Mouse (Mus musculus) forebrain, embryonic 11.5 days (tissue): Measurements from ENCODE around the gene Tmem136. TPM values are rescaled to one million over a fixed set of nuclear protein-coding genes. Genes with fewer than 3 reads are reported as not detected.

ENCODE experiments used
- ATAC-seq: fragments of 200-750 bp; cut with Nextera tagmentation; replicated peaks from 2 replicates; pipeline ENCODE4 v1.8.0; 2017; ENCODE audit warnings: moderate TSS enrichment; ENCODE audit not compliant: low FRiP score
- DNase-seq: peaks from one replicate; pipeline ENCODE4 v3.0.0-alpha.2; 2017; ENCODE audit warnings: low spot score
- H3K27ac ChIP-seq: fragments of 300-500 bp; sonication (generic); 2 replicates; pipeline ENCODE4 v1.5.1; 2014; ENCODE audit warnings: low read depth, low read length
- H3K27me3 ChIP-seq: fragments of 300-500 bp; sonication (generic); 2 replicates; pipeline ENCODE4 v1.6.1; 2014; ENCODE audit warnings: mild to moderate bottlenecking, low read length, mixed read lengths; ENCODE audit not compliant: control insufficient read depth, insufficient read depth
- H3K36me3 ChIP-seq: fragments of 300-500 bp; sonication (generic); 2 replicates; pipeline ENCODE4 v1.6.1; 2014; ENCODE audit warnings: mild to moderate bottlenecking, low read length, moderate library complexity, mixed read lengths; ENCODE audit not compliant: control insufficient read depth, insufficient read depth
- H3K4me1 ChIP-seq: fragments of 300-500 bp; sonication (generic); replicated peaks from 2 replicates; pipeline ENCODE4 v1.6.1; 2014; ENCODE audit warnings: low read length, mixed read lengths; ENCODE audit not compliant: control insufficient read depth, insufficient read depth
- H3K4me2 ChIP-seq: fragments of 300-500 bp; sonication (generic); 2 replicates; pipeline ENCODE4 v1.6.1; 2014; ENCODE audit warnings: low read depth, mild to moderate bottlenecking, low read length, moderate library complexity, mixed read lengths; ENCODE audit not compliant: severe bottlenecking
- H3K4me3 ChIP-seq: fragments of 300-500 bp; sonication (generic); 2 replicates; pipeline ENCODE4 v1.5.1; 2014; ENCODE audit warnings: low read depth, low read length
- H3K9ac ChIP-seq: fragments of 300-500 bp; sonication (generic); 2 replicates; pipeline ENCODE4 v1.6.1; 2014; ENCODE audit warnings: low read length
- H3K9me3 ChIP-seq: fragments of 300-500 bp; sonication (generic); 2 replicates; pipeline ENCODE4 v1.6.1; 2016; ENCODE audit warnings: low read length, mixed read lengths; ENCODE audit not compliant: control insufficient read depth
- WGBS: fragments of 180-500 bp; shearing (Covaris S2); extraction: QIAGEN DNeasy Blood & Tissue Kit; methylation state at CpG from one replicate; pipeline ENCODE4 v1.1.7; 2014; 5-methylcytosine and 5-hydroxymethylcytosine counted together
- polyA plus RNA-seq: library from polyadenylated mRNA; unstranded; fragments of >200 nt; fragmentation: Nextera tagmentation; extraction: Ambion mirVana; gene quantifications from 2 replicates; pipeline ENCODE4 v1.2.1, GENCODE M21; 2014

The Tmem136 gene
- polyA plus RNA-seq, 1 experiment from 2014 or later: 13.5 TPM

DNA sequence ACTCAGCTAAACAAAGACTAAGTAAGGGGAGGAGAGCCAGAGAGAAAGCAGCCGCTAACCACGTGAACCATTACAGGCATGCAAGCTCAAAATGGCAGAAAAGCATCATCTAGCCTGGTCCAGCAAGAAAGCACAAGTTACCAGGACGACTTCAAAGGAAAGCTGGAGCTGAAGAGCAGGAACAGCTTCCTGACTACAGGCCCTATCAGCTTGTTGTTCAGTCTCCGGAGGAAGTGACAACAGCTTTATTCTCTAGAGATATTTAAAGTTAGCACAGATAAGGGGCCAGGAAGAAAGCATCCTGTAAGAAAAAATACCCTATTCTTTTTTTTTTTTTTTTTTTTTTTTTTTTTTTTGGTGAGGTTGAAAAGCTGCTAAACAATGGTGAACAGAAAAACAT lies 17.4 kb downstream of the Tmem136 start:
- no peak overlapping the region for H3K27ac ChIP-seq
- no peak for DNase-seq
- no peaks in the 10 kb centered on the region for H3K36me3 ChIP-seq
- no peaks in the 10 kb centered on the region for H3K9me3 ChIP-seq
- no peak overlapping the region for H3K4me2 ChIP-seq
- no peak overlapping the region for H3K9ac ChIP-seq
- 74% methylated on average over 4 of the region's 4 CpGs for WGBS
- ATAC-seq: no peak
- no peaks in the 10 kb centered on the region; the same call in 1 of the 2 replicates for H3K4me1 ChIP-seq
- no peak overlapping the region for H3K4me3 ChIP-seq
- H3K27me3 ChIP-seq: no peaks in the 10 kb centered on the region

DNA sequence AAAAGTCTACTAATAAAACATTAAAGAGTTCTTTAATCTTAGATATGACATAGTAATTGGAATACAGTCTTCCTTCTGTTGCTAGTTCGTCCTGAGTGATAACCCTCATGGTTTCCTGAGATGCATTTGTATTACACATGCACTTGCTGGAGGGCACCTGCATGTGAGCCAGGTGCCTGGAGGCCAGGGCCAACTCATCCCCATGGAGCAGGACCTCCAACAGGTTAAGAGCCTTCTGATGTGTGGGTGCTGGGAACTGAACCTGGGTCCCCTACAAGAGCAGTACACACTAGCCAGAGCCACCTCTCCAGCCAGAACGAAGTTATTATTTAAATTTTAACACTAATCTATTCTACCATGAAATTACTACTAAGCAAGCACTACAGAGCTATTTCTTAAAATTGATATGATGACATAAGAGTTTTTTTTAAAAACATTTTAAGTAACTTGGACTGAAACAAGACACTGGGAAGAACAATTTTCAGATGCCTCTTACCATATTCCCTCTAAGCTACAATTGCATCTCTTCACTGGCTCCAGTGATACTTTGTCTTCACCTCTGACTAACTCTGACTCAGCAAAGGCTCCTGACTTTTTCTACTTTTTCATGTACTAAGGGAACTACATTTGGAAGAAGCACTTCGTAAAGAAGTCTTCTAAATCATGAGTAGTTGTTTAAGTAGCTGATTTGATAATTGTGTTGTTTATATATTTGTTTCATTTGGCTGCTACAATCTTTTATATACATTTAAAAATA lies 18.4 kb downstream of the Tmem136 start:
- 86% methylated on average over 3 of the region's 3 CpGs for WGBS
- Histone ChIP-seq H3K9ac (no peak overlapping the region), H3K27me3 (no peaks in the 10 kb centered on the region), H3K4me3 (no peak overlapping the region), H3K4me1 (no peaks in the 10 kb centered on the region; the same call in 1 of the 2 replicates), H3K9me3 (no peaks in the 10 kb centered on the region), H3K4me2 (no peak overlapping the region), H3K36me3 (no peaks in the 10 kb centered on the region), H3K27ac (no peak overlapping the region)
- no peak for DNase-seq
- no peak for ATAC-seq

DNA sequence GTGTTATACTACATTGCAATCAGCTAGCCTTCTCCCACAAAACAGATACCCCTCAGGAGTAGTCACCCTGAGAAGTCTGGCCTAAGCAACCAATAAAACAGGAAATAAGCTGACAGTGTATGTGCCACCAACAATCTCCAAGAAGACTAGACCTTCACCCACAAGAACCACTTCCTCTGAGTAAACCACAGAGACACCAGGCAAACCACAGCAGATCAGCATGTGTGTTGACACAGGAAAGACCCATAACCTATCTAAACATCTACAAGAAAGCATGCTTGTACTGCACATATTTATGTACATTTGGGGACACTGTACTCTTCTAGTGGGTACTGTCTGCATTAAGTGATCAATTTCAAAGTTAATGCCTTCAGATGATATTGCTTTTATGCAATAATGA lies 20.0 kb downstream of the Tmem136 start:
- H3K27ac ChIP-seq: no peak overlapping the region
- H3K4me3 ChIP-seq: no peak overlapping the region
- ATAC-seq (no peak), DNase-seq (no peak)
- no peaks in the 10 kb centered on the region for H3K4me1 ChIP-seq
- no peaks in the 10 kb centered on the region for H3K9me3 ChIP-seq
- H3K4me2 ChIP-seq: no peak overlapping the region
- no peaks in the 10 kb centered on the region for H3K27me3 ChIP-seq
- H3K36me3 ChIP-seq: no peaks in the 10 kb centered on the region
- no peak overlapping the region for H3K9ac ChIP-seq

DNA sequence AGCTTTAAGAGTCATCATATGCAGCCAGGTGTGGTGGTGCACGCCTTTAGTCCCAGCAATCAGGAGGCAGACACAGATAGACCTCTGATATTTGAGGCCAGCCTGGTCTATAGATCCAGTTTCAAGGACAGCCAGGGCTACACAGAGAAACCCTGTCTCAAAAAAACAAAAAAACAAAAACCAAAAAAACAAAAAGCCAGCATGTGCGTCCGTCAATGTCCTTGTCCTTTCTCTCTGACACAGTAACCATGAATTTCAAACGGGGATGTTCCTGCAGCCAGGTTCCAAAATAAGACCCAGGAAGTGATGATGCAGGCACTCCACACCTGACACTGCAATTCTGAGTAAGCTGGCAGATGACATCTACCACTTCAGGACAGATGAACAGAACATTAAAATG lies 21.5 kb downstream of the Tmem136 start:
- H3K27me3 ChIP-seq: no peaks in the 10 kb centered on the region
- no peak overlapping the region for H3K27ac ChIP-seq
- no peak overlapping the region for H3K4me2 ChIP-seq
- H3K4me1 ChIP-seq: no peaks in the 10 kb centered on the region
- no peak overlapping the region for H3K4me3 ChIP-seq
- H3K9ac ChIP-seq: no peak overlapping the region
- no peaks in the 10 kb centered on the region for H3K9me3 ChIP-seq
- ATAC-seq (no peak), DNase-seq (no peak)
- WGBS: 92% methylated on average over 4 of the region's 4 CpGs
- no peaks in the 10 kb centered on the region for H3K36me3 ChIP-seq

DNA sequence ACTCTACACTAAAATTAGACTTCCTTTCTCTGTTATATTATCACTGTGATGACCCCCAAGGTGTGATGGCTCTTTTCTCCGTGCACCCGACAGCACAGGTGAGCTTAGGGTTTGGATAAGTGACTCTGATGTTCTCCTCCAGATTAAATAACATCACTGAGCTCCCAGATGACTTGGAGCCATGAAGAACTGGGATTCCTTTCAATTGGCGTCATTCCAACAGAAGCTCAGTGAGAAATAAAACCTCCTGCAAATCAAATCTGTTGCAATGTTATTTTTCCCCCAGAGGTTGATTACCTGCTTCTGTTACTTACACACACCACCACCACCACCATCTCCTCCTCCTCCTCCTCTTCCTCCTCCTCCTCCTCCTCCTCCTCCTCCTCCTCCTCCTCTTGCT lies 22.6 kb downstream of the Tmem136 start:
- no peak for ATAC-seq
- DNase-seq: no peak
- no peak overlapping the region for H3K9ac ChIP-seq

DNA sequence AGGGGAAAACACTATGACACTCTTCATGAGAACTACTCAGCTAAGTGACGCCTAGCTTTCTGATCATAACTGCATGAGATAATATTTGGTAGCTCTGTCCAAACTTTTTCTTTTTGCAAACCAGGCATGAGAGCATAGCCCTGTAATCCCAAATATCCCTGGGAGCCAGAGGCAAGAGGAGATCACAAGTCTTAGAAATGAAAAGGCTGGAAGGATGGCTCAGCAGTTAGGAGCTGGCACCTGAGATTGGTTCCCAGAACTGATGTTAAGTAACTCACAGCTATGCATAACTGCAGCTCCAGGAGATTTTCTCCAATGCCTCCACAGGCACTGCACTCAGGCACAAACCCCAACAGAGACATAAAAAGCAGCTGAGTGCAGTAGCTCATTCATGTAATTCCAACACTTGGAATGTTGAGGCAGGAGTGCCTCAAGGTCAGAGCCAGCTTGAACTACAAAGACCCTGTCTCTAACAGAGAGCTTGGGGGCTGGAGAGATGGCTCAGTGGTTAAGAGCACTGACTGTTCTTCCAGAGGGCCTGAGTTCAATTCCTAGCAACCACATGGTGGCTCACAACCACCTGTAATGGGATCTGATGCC lies 30.6 kb downstream of the Tmem136 start:
- Histone ChIP-seq H3K4me2 (no peak overlapping the region), H3K9ac (no peak overlapping the region), H3K4me1 (no peaks in the 10 kb centered on the region), H3K27ac (no peak overlapping the region), H3K27me3 (no peaks in the 10 kb centered on the region), H3K9me3 (no peaks in the 10 kb centered on the region), H3K4me3 (no peak overlapping the region), H3K36me3 (no peaks in the 10 kb centered on the region)
- WGBS: 93% methylated on average over 1 of the region's 1 CpGs
- ATAC-seq (no peak), DNase-seq (no peak)

More for the DNA sequence above, 22.6 kb downstream of the Tmem136 start:
- WGBS: 89% methylated on average over 3 of the region's 3 CpGs
- H3K27me3 ChIP-seq: no peaks in the 10 kb centered on the region
- H3K4me2 ChIP-seq: no peak overlapping the region
- no peak overlapping the region for H3K4me3 ChIP-seq
- no peaks in the 10 kb centered on the region for H3K4me1 ChIP-seq
- no peaks in the 10 kb centered on the region for H3K9me3 ChIP-seq
- H3K36me3 ChIP-seq: no peaks in the 10 kb centered on the region
- H3K27ac ChIP-seq: no peak overlapping the region

DNA sequence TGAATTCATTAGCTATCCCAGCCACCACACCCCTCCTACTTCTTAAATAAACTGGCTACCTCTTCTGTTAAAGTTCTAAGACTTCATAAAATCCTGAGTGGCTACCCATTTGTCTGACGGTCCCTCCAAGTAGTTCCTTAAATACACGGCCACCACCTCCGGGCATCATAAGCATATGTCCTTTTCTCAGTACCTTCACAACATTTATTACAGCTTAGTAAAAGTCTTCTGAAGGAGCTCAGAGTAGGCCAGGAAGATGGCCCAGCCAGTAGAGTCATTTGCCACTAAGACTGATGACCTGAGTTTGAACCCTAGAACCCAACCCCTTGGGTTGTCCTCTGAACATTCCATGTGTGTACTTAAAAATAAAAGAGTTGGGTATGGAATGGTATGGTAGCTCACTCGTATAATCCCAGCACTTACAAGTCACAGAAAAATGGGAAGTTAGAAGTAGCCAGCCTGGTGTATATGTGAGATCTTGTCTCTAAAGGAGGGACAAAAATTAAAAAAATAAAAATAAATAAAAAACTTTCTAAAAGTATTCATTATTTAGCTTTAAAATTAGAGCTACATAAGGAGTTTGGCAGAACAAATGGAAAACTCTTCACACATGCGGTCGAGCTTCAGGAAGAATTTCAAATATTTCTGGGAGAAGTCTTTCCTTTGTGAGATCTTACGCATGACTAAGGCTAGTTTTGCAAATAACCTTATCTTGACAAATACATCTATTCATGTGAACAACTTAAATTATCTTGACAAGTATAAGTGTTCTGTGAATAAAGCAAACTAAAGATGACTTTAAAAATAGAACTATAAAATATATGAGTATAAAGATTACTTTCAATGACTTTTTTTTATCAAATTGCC lies 31.6 kb downstream of the Tmem136 start:
- no peak overlapping the region for H3K4me3 ChIP-seq
- H3K27me3 ChIP-seq: no peaks in the 10 kb centered on the region
- no peak for DNase-seq
- H3K9me3 ChIP-seq: no peaks in the 10 kb centered on the region
- H3K27ac ChIP-seq: no peak overlapping the region
- 82% methylated on average over 7 of the region's 7 CpGs for WGBS
- no peak for ATAC-seq
- H3K36me3 ChIP-seq: no peaks in the 10 kb centered on the region
- H3K4me1 ChIP-seq: no peaks in the 10 kb centered on the region
- H3K4me2 ChIP-seq: no peak overlapping the region
- no peak overlapping the region for H3K9ac ChIP-seq

DNA sequence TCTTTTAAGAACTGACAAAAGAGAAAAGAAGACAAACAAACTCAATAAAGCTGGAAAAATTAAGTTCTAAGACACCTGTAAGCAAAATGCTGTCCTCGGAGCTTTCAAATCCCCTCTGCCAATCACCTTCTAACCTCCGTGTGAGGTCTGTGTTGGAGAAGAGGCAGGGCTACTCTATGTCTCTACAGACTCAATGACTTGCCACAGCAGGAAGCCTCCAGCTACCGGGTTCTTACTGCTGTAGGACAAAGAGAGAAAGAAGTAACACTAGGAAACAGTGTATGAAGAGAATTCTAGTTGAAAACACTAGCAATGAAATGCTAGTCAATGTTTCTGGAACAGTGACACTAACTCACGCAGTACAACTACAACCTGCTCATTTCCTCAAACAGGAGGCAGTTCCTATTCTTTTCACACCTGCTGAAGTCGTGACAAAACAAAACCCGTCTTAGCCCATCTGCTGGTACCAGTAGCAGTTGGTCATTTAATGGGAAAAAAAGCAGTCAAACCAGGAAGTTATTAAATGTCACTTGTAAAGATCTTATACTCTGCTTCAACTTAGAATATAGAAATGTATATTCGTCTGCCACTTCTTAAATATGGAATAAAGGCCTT lies 32.8 kb downstream of the Tmem136 start:
- H3K9ac ChIP-seq: no peak overlapping the region
- H3K36me3 ChIP-seq: no peaks in the 10 kb centered on the region
- ATAC-seq (no peak), DNase-seq (no peak)
- H3K4me3 ChIP-seq: no peak overlapping the region
- H3K4me2 ChIP-seq: no peak overlapping the region
- H3K27me3 ChIP-seq: no peaks in the 10 kb centered on the region
- no peaks in the 10 kb centered on the region for H3K4me1 ChIP-seq
- WGBS: 25% methylated on average over 7 of the region's 7 CpGs
- H3K9me3 ChIP-seq: no peaks in the 10 kb centered on the region
- no peak overlapping the region for H3K27ac ChIP-seq
